Mouse (Mus musculus) stomach, embryonic 16.5 days (tissue): ENCODE results near the gene Prex1. TPM values are rescaled to one million over a fixed set of nuclear protein-coding genes. Genes with fewer than 3 reads are reported as not detected.

Experiments used
- ATAC-seq: fragments of 200-750 bp; cut with Nextera tagmentation; 2 replicates; pipeline ENCODE4 v1.8.0; 2017; ENCODE audit warnings: moderate number of reproducible peaks, moderate TSS enrichment; ENCODE audit not compliant: insufficient read depth, low FRiP score
- H3K27ac ChIP-seq: fragments of 300-500 bp; sonication (generic); 2 replicates; pipeline ENCODE4 v1.5.1; 2014; ENCODE audit warnings: low read length
- H3K27me3 ChIP-seq: fragments of 300-500 bp; sonication (generic); 2 replicates; pipeline ENCODE4 v1.6.1; 2014; ENCODE audit warnings: low read length, control low read depth, mixed read lengths; ENCODE audit not compliant: control insufficient read depth, insufficient read depth
- H3K36me3 ChIP-seq: fragments of 300-500 bp; sonication (generic); 2 replicates; pipeline ENCODE4 v1.6.1; 2014; ENCODE audit warnings: low read length; ENCODE audit not compliant: control insufficient read depth, insufficient read depth
- H3K4me1 ChIP-seq: fragments of 300-500 bp; sonication (generic); 2 replicates; pipeline ENCODE4 v1.6.1; 2014; ENCODE audit warnings: low read length, control low read depth, mixed read lengths; ENCODE audit not compliant: control insufficient read depth, insufficient read depth
- H3K4me2 ChIP-seq: fragments of 300-500 bp; sonication (generic); 2 replicates; pipeline ENCODE4 v1.6.1; 2014; ENCODE audit warnings: low read depth, low read length, mixed read lengths
- H3K4me3 ChIP-seq: fragments of 300-500 bp; sonication (generic); replicated peaks from 2 replicates; pipeline ENCODE4 v1.5.1; 2014; ENCODE audit warnings: mild to moderate bottlenecking, low read length
- H3K9ac ChIP-seq: fragments of 300-500 bp; sonication (generic); 2 replicates; pipeline ENCODE4 v1.6.1; 2014; ENCODE audit warnings: low read length
- H3K9me3 ChIP-seq: fragments of 300-500 bp; sonication (generic); replicated peaks from 2 replicates; pipeline ENCODE4 v1.6.1; 2016; ENCODE audit warnings: low read length, control low read depth; ENCODE audit not compliant: control insufficient read depth
- WGBS: fragments of 180-500 bp; shearing (Covaris S2); extraction: QIAGEN DNeasy Blood & Tissue Kit; methylation state at CpG from one replicate; pipeline ENCODE4 v1.1.7; 2014; 5-methylcytosine and 5-hydroxymethylcytosine counted together
- polyA plus RNA-seq: library from polyadenylated mRNA; unstranded; fragments of >200 nt; fragmentation: Nextera tagmentation; extraction: Ambion mirVana; gene quantifications from 2 replicates; pipeline ENCODE4 v1.2.1, GENCODE M21; 2015

The Prex1 gene
- polyA plus RNA-seq, 1 experiment from 2014 or later, result 11.0 TPM

DNA sequence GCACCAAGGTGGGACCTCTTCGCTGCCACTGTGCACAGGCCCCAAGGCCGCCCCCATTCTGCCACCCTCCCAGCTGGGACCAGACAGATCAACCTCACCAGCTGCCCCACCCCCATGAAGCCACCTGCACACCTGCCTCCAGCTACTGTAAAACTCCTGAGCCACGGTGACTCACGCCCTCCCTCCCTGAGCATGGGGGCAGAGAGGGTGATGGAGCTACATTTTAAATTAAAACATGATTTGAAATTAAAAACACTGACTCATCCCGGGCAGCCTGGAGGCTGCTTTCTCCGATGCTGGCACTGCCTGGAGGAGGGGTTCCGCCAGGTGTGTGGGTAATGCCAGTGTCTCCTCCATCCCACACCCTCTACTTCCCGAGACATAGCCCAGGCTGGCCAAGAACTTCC is 71.0 kb downstream of the Prex1 start:
- no peaks in the 10 kb centered on the region for H3K27me3 ChIP-seq
- H3K9me3 ChIP-seq, result no peaks in the 10 kb centered on the region
- H3K4me1 ChIP-seq, result 0 out of 2 replicates have a peak, but pooled peaks cover 4% of the 10 kb centered on the region
- H3K4me2 ChIP-seq, result no peak overlapping the region
- no peak overlapping the region for H3K4me3 ChIP-seq
- H3K27ac ChIP-seq, result no peak overlapping the region
- ATAC-seq, result no peak
- no peak overlapping the region for H3K9ac ChIP-seq
- H3K36me3 ChIP-seq, result no peaks in the 10 kb centered on the region
- WGBS, result 84% methylated on average over 8 of the region's 8 CpGs

DNA sequence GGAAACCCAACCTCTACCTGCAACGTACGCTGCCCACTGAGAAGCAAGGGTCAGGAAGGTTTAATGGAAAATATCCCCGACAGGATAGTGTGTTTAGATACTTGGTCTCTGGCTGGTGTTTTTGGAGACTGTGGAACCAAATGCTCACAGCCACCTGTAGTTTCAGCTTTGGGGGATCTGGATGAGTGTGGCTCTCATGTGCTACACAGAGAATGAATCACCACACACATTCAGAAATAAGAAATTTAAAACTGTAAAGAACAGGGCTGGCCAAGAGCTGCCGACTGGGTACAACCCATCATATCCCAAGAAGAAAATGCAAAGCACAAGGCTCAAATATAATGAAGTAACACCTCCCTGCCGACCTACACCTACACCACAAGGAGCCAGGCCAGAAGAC is 73.9 kb downstream of the Prex1 start:
- H3K4me2 ChIP-seq, result no peak overlapping the region
- H3K27me3 ChIP-seq, result no peaks in the 10 kb centered on the region
- H3K4me1 ChIP-seq, result 0 out of 2 replicates have a peak, but pooled peaks cover 4% of the 10 kb centered on the region
- no peak overlapping the region for H3K4me3 ChIP-seq
- H3K27ac ChIP-seq, result 0 out of 2 replicates have a peak overlapping the region, but pooled peaks have one; percentile 52
- WGBS, result 90% methylated on average over 5 of the region's 5 CpGs
- ATAC-seq, result no peak
- H3K9ac ChIP-seq, result no peak overlapping the region
- H3K36me3 ChIP-seq, result no peaks in the 10 kb centered on the region
- H3K9me3 ChIP-seq, result no peaks in the 10 kb centered on the region

DNA sequence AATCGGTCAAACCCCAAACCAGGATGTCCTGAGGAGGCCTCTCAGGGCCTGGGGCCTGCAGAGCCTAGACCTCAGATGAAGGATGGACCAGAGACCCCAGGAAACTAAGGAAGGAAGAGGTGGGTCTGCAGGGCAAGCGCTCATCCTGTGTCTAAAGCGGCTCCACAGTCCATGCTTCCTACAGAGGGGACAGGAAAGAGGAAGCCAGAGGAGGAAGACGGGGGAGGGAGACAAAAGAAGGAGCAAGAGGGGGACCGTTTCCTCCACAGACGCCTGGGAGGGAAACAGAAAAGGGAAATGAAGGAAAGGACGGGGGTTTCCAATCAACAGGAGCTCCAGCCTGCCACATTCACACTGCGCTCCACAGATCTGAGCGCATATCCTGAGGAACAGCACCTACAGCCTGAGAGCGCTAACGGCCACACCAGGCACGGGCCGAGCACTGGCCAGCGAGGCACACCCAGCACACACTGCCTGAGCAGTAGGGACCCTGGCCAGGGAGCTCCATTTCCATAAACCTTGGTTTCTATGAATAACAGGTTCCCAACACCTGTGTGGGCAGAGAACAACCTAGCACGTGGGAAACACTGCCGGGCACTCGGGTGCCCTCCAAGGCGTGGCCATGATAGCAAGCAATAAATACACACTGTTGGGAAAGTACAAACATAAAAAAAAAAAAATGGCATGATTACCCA is 74.5 kb downstream of the Prex1 start:
- Histone ChIP-seq H3K27me3 (no peaks in the 10 kb centered on the region), H3K9ac (no peak overlapping the region), H3K4me1 (0 out of 2 replicates have a peak, but pooled peaks cover 4% of the 10 kb centered on the region), H3K4me3 (no peak overlapping the region), H3K4me2 (no peak overlapping the region), H3K36me3 (no peaks in the 10 kb centered on the region), H3K27ac (peak overlapping the region; percentile 52; the same call in 1 of the 2 replicates), H3K9me3 (no peaks in the 10 kb centered on the region)
- ATAC-seq, result peak; percentile 45
- WGBS, result 69% methylated on average over 18 of the region's 18 CpGs

DNA sequence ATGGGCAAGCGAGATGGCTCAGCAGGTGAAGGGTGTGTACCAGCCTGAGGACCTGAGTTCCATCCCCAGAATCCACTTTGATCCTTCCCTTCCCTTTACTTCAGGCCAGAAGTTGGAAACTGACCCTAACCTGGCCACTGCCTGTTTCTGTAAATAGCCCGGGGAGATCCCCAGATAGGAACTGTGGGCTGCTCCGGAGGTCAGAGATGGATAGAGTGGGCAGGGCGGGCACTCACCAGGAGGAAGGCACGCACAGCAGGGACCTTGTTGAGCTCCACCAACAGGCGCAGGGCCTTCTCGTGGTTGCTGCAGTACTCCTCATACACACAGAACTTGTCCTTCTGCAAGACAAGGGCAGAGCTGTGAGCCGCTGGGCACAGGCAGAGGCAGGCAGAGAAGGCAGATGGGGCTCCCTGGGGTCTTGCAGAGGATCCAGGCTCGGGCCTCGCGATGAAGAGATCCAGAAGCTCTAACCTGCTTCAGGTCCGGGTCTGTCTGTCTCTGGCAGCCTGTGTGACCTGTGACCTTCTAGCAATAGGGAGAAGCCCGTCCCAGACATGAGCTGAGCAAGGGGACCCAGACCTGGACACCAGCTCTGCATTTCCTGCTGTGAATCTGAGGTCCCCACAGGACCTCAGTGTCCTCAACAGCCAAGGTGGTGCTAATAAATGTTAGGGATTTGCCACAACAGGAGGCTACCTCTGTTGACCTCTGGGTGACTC is 75.4 kb downstream of the Prex1 start:
- no peak for ATAC-seq
- H3K27me3 ChIP-seq, result no peaks in the 10 kb centered on the region
- H3K9me3 ChIP-seq, result no peaks in the 10 kb centered on the region
- 73% methylated on average over 13 of the region's 13 CpGs for WGBS
- H3K9ac ChIP-seq, result no peak overlapping the region
- H3K4me2 ChIP-seq, result no peak overlapping the region
- H3K27ac ChIP-seq, result no peak overlapping the region
- 0 out of 2 replicates have a peak, but pooled peaks cover 4% of the 10 kb centered on the region for H3K4me1 ChIP-seq
- H3K36me3 ChIP-seq, result no peaks in the 10 kb centered on the region
- no peak overlapping the region for H3K4me3 ChIP-seq

DNA sequence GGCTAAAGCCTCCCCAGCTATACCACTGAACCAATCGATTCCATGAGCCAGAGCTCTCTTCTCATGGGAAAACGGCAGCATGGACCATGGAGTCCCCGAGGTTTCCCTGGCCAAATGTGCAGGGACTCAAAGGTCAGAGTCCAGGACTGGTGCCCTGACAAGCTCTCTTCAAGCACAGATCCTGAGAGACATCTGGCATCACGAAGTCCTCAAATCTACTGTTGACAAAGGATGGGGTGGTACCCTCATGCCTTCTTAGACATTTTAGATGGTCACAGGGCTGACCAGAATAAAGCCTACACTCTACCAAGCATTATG is 76.0 kb downstream of the Prex1 start:
- Histone ChIP-seq H3K4me3 (no peak overlapping the region), H3K9me3 (no peaks in the 10 kb centered on the region), H3K27ac (no peak overlapping the region), H3K4me1 (0 out of 2 replicates have a peak, but pooled peaks cover 4% of the 10 kb centered on the region), H3K36me3 (no peaks in the 10 kb centered on the region), H3K4me2 (no peak overlapping the region), H3K27me3 (no peaks in the 10 kb centered on the region), H3K9ac (no peak overlapping the region)
- WGBS, result 86% methylated on average over 4 of the region's 4 CpGs
- ATAC-seq, result no peak

DNA sequence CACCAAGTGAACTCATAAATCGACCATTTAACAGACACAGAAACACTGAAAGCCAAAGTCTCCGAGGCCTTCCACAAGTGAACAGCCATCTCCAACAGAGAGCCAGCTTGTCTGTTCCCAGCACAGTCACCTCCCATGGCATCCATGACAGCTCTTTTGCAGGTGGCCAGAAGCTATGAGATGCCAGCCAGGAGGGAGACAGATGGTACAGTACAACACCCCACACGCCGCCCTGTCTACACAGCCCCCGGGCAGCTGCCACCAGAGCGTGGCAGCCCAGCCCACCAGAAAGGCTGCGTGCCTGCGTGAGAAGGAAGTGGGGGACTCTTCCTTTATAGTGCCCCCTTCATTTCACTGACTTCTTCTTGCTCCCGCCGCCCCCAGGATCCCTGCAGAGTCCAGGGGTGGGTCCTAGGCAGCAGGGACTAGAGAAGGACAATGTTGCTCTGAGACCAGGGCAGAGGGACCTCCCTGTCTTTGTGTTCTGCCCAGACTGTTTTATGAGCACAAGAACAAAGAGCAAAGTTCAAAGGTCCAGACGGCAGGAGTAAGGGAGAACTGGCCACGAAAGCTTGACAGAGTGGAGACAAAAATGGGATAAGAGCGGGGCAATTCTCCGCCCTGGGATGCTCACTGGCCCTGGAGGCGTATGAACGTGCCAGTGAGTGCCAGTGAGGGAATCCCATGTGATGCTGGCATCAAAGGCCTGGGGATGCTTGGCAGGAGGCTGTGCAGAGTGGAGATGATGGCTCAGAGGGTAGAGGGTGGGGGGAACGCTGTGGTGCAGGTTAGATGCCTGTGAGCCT is 76.6 kb downstream of the Prex1 start:
- ATAC-seq, result no peak
- H3K4me2 ChIP-seq, result no peak overlapping the region
- H3K27me3 ChIP-seq, result no peaks in the 10 kb centered on the region
- H3K9ac ChIP-seq, result no peak overlapping the region
- no peak overlapping the region for H3K27ac ChIP-seq
- no peaks in the 10 kb centered on the region for H3K9me3 ChIP-seq
- H3K4me3 ChIP-seq, result no peak overlapping the region
- H3K4me1 ChIP-seq, result 0 out of 2 replicates have a peak, but pooled peaks cover 4% of the 10 kb centered on the region
- 80% methylated on average over 17 of the region's 17 CpGs for WGBS
- H3K36me3 ChIP-seq, result no peaks in the 10 kb centered on the region

DNA sequence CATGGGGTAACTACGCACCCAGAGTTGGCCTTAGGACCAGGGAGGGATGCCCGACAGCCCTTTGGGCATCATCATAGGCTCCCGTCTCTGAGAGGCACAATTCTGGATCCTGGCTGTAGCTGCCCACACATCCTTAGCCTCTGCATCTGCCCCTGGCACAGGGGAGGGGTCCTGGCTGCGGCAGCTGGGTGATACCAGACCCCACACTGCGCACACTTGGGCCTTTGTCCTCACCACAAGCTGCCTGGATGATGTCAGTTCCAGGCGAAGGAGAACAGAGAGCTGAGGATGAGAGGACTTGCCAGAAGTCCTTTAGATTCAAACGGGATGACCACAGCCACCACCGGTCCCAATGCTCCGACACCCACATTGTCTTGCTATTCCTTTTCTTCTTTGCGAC is 78.1 kb downstream of the Prex1 start:
- no peaks in the 10 kb centered on the region for H3K36me3 ChIP-seq
- no peak overlapping the region for H3K9ac ChIP-seq
- H3K9me3 ChIP-seq, result no peaks in the 10 kb centered on the region
- 0 out of 2 replicates have a peak, but pooled peaks cover 4% of the 10 kb centered on the region for H3K4me1 ChIP-seq
- no peak for ATAC-seq
- no peak overlapping the region for H3K4me2 ChIP-seq
- WGBS, result 86% methylated on average over 10 of the region's 10 CpGs
- no peak overlapping the region for H3K4me3 ChIP-seq
- H3K27me3 ChIP-seq, result no peaks in the 10 kb centered on the region
- H3K27ac ChIP-seq, result no peak overlapping the region

DNA sequence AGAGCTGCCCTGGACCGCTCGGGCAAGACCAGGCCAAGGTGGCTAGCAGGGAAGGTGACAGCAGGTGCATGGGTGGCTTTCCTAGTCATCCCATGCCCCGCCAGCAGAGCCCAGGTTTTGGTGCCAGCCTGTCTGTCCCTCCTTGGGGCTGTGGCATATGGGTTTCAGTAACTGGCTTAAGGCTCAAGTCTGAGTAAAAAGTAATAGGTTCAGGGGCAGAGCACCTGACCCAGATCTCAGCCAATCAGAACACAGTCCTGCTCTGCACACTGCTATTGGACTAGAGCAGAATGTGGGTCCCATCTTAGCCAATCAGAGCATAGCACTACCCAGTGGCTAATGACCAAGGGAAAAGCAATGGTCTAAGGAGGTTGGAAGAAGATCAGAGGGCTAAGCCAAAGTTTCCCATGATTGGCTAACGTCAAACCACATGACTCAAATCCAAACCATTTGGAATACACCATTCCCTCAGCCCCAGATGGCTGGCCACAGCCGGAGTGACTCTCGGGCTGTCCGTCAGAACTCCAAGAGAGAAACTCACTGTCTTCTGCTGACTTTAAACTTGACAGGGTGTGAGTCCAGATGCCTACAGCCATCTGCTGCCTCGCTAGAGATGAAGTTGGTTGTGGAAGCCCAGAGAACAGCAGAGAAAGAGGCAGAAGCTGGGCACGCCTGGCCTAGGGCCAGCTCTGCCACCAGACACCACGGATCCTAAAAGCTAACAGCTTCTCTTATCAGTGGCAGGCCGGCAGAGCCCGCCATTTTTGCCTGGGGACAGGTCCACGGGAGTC is 80.9 kb downstream of the Prex1 start:
- H3K9ac ChIP-seq, result no peak overlapping the region
- no peaks in the 10 kb centered on the region for H3K27me3 ChIP-seq
- no peaks in the 10 kb centered on the region for H3K9me3 ChIP-seq
- no peak overlapping the region for H3K4me3 ChIP-seq
- no peak overlapping the region for H3K27ac ChIP-seq
- WGBS, result 83% methylated on average over 13 of the region's 13 CpGs
- no peaks in the 10 kb centered on the region for H3K4me1 ChIP-seq
- no peak for ATAC-seq
- no peaks in the 10 kb centered on the region for H3K36me3 ChIP-seq
- H3K4me2 ChIP-seq, result no peak overlapping the region
